Mouse (Mus musculus): ENCODE measurements around the gene 1700016C15Rik. TPM values are rescaled to one million over a fixed set of nuclear protein-coding genes. Genes with fewer than 3 reads are reported as not detected.

The 1700016C15Rik gene
- polyA plus RNA-seq, 1 experiment from 2014 or later = not detected

DNA sequence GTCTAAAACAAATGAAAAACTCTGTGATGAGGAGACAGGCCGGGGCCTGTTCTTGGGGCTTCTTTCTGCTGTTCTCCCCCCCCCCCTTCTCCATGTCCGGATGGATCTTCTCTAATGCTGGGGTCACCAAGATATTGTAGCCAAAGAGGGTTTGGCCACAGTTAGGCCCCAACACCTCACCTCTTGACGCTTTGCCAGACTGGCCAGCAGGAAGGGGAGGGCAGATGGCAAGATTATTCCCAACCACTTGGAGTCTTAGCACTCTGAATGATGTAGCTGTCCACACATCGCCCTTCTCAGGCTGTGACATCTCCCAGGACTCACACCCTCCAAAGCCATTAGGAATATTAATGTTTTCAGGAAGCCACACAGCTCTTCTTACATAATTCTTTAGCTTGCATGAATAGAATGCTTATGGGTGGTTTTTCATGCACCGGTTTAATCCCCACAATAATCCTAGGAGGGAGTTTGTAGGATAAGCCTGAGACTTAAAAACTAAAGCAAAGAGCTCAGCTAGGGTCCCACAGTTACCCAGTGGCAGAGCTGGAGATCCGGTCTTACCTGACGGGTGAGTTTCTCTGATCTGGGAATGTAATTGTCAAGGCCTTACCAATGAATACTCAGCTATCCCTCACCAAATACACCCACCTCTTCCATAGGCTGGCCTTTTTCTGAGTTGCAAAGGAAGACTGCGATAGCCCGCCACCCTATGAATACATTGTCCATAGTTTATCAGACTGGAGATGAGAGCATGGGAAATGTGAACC, 35.9 kb upstream of the 1700016C15Rik start:
- no peak overlapping the region for H3K9ac ChIP-seq (ENCODE audit: low read length)
- H3K27me3 ChIP-seq (ENCODE audit: control insufficient read depth, insufficient read depth, low read length) = no peaks in the 10 kb centered on the region
- H3K36me3 ChIP-seq (ENCODE audit: control insufficient read depth, insufficient read depth, low read length) = no peaks in the 10 kb centered on the region
- H3K27ac ChIP-seq (replicated peaks in 1 of 2; ENCODE audit: control insufficient read depth in 1 of 2, insufficient read depth in 1 of 2, low read depth in 2 of 2, low read length in 2 of 2) = no peak overlapping the region
- peaks cover 3 to 5% of the 10 kb centered on the region in 2 experiments; a peak in 3 of 4 replicates for H3K4me1 ChIP-seq (ENCODE audit: control insufficient read depth in 2 of 2, insufficient read depth in 2 of 2, low read length in 2 of 2)
- no peak overlapping the region for H3K4me2 ChIP-seq (ENCODE audit: low read length)
- 59% methylated on average over 9 of the region's 9 CpGs for WGBS
- ATAC-seq (ENCODE audit: insufficient number of reproducible peaks, insufficient read depth, low FRiP score, low read depth) = 0 out of 2 replicates have a peak, but pooled peaks have one; percentile 47
- H3K9me3 ChIP-seq (ENCODE audit: control insufficient read depth, low read length) = no peaks in the 10 kb centered on the region
- no peak overlapping the region for H3K4me3 ChIP-seq (ENCODE audit: control insufficient read depth in 1 of 2, insufficient read depth in 1 of 2, low read depth in 1 of 2, low read length in 2 of 2)

DNA sequence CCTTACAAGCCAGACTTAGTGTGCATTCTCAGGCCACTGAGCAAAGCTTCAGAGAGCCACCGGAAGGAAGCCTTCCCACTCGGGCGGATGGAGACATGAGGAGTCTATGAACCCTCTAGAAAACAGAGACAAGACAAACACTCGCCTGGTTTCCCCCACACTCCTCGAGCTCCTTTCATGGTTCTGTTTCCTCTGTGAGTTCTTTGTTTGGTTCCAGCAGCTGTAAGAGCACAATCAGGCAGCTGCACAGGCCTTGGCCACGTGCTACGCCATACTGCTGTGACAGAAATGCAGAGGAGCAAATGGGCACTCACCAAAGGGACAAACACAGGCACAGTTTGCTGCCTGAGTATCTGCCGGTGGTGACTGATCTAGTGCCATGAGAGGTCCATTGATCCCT, 29.1 kb upstream of the 1700016C15Rik start:
- ATAC-seq (ENCODE audit: insufficient number of reproducible peaks, insufficient read depth, low FRiP score, low read depth) = no peak
- no peaks in the 10 kb centered on the region for H3K27me3 ChIP-seq (ENCODE audit: control insufficient read depth, insufficient read depth, low read length)
- H3K36me3 ChIP-seq (ENCODE audit: control insufficient read depth, insufficient read depth, low read length) = no peaks in the 10 kb centered on the region
- H3K9me3 ChIP-seq (ENCODE audit: control insufficient read depth, low read length) = no peaks in the 10 kb centered on the region
- H3K9ac ChIP-seq (ENCODE audit: low read length) = no peak overlapping the region
- WGBS = 72% methylated on average over 8 of the region's 8 CpGs
- no peak overlapping the region for H3K4me3 ChIP-seq (ENCODE audit: control insufficient read depth in 1 of 2, insufficient read depth in 1 of 2, low read depth in 1 of 2, low read length in 2 of 2)
- H3K4me1 ChIP-seq (ENCODE audit: control insufficient read depth in 2 of 2, insufficient read depth in 2 of 2, low read length in 2 of 2) = no peaks in the 10 kb centered on the region; a peak in 1 of 4 replicates
- no peak overlapping the region for H3K27ac ChIP-seq (replicated peaks in 1 of 2; ENCODE audit: control insufficient read depth in 1 of 2, insufficient read depth in 1 of 2, low read depth in 2 of 2, low read length in 2 of 2)
- no peak overlapping the region for H3K4me2 ChIP-seq (ENCODE audit: low read length)

DNA sequence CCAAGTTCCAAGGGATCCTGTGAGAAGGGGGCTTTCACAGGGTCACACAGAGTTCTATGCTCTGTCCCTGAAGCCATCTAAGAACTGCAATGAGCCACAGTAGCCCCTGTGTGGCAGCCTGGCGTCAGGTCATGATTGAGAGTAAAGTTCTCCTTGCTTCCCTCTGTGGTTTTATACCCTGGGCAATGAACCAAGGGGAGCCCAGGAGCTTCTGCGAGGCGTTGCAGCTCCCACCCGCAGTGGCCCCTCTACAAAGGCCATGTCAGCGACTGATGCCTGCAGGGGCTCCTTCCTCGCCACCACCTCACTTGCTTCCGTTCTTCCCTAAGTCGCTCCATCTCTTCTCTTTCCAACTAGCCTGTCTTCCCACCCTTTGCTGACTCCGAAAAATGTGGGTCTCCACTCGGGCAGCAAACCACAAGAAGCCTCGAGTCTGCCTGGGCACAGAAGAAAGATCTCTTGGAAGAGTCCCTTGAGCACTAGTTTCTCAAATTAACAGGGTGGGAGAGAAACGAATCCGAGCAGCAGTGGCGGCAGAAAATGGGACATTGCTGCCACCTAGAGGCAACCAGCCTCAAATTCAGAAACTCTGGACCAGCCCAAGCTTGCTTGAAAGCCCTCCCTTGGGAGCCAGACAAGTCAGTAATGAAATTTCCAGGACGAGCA, 27.0 kb upstream of the 1700016C15Rik start:
- H3K4me3 ChIP-seq (ENCODE audit: control insufficient read depth in 1 of 2, insufficient read depth in 1 of 2, low read depth in 1 of 2, low read length in 2 of 2) = peak overlapping the region; percentile 64 to 67
- no peak overlapping the region for H3K27ac ChIP-seq (replicated peaks in 1 of 2; ENCODE audit: control insufficient read depth in 1 of 2, insufficient read depth in 1 of 2, low read depth in 2 of 2, low read length in 2 of 2)
- WGBS = under 1% methylated on average over 15 of the region's 15 CpGs

DNA sequence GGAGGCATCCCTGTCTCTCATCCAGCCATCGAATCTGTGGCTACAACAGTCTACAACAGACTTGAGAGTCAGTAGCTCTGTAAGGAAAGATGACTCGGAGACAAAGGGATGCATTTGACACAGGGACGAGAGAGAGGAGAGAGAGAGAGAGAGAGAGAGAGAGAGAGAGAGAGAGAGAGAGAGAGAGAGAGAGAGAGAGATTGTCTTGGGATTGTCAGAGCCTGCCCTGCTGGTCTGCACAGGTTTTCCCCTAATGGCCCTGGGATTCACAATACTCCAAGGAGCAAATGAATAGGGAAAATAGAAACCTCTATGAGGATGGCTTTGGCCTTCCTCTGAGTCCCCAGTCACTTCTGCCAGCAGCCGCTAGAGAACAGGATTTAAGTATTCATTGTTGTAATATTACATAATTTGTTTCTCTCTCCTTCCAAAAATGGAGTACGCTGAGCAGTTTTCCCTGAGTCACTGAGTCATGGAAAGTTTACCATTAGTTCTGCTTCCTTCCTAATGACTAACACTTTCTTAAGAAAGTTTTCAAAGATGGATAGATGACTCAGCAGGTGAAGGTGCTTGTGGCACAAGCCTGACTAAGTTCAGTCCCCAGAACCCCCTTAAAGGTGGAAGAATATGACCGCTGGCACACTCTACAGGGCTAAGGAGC, 26.3 kb upstream of the 1700016C15Rik start:
- H3K4me2 ChIP-seq (ENCODE audit: low read length) = peak overlapping the region; percentile 99; the same call in 1 of the 2 replicates
- no peak overlapping the region for H3K27ac ChIP-seq (replicated peaks in 1 of 2; ENCODE audit: control insufficient read depth in 1 of 2, insufficient read depth in 1 of 2, low read depth in 2 of 2, low read length in 2 of 2)
- no peak overlapping the region for H3K9ac ChIP-seq (ENCODE audit: low read length)
- ATAC-seq (ENCODE audit: insufficient number of reproducible peaks, insufficient read depth, low FRiP score, low read depth) = no peak
- no peak overlapping the region for H3K4me3 ChIP-seq (ENCODE audit: control insufficient read depth in 1 of 2, insufficient read depth in 1 of 2, low read depth in 1 of 2, low read length in 2 of 2)
- H3K27me3 ChIP-seq (ENCODE audit: control insufficient read depth, insufficient read depth, low read length) = no peaks in the 10 kb centered on the region
- WGBS = 51% methylated on average over 6 of the region's 6 CpGs
- no peaks in the 10 kb centered on the region for H3K36me3 ChIP-seq (ENCODE audit: control insufficient read depth, insufficient read depth, low read length)
- no peaks in the 10 kb centered on the region for H3K9me3 ChIP-seq (ENCODE audit: control insufficient read depth, low read length)
- no peaks in the 10 kb centered on the region; a peak in 1 of 4 replicates for H3K4me1 ChIP-seq (ENCODE audit: control insufficient read depth in 2 of 2, insufficient read depth in 2 of 2, low read length in 2 of 2)

More for the DNA sequence above, 27.0 kb upstream of the 1700016C15Rik start:
- Histone ChIP-seq H3K4me2 (ENCODE audit: low read length) (peak overlapping the region; percentile 99), H3K9me3 (ENCODE audit: control insufficient read depth, low read length) (no peaks in the 10 kb centered on the region), H3K27me3 (ENCODE audit: control insufficient read depth, insufficient read depth, low read length) (no peaks in the 10 kb centered on the region), H3K4me1 (ENCODE audit: control insufficient read depth in 2 of 2, insufficient read depth in 2 of 2, low read length in 2 of 2) (no peaks in the 10 kb centered on the region; a peak in 1 of 4 replicates), H3K9ac (ENCODE audit: low read length) (peak overlapping the region; percentile 74), H3K36me3 (ENCODE audit: control insufficient read depth, insufficient read depth, low read length) (no peaks in the 10 kb centered on the region)
- ATAC-seq (ENCODE audit: insufficient number of reproducible peaks, insufficient read depth, low FRiP score, low read depth) = no peak

DNA sequence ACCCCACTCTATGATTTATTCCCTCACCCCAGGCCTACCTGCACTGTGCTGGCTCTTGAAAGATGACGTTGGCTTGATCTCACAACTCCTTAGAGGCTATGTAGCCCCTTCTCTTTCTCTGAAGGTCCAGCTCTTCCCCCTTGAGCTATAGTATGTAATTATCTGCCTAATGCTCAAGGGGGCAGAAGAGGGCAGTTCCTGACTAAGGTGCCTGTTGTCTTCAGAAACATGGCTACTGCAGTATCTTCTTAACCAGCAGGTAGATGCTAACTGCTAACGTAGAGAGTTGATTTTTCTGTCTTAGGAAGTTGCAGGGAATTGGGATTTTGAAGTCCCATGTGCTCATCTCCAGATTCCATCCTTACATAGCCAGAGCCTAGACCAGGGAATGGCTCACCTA, 24.4 kb upstream of the 1700016C15Rik start:
- H3K36me3 ChIP-seq (ENCODE audit: control insufficient read depth, insufficient read depth, low read length) = no peaks in the 10 kb centered on the region
- no peak overlapping the region for H3K4me2 ChIP-seq (ENCODE audit: low read length)
- no peaks in the 10 kb centered on the region for H3K27me3 ChIP-seq (ENCODE audit: control insufficient read depth, insufficient read depth, low read length)
- H3K9me3 ChIP-seq (ENCODE audit: control insufficient read depth, low read length) = peaks cover 4% of the 10 kb centered on the region; the same call in 1 of the 2 replicates
- 36% methylated on average over 2 of the region's 2 CpGs for WGBS
- no peak overlapping the region for H3K4me3 ChIP-seq (ENCODE audit: control insufficient read depth in 1 of 2, insufficient read depth in 1 of 2, low read depth in 1 of 2, low read length in 2 of 2)
- H3K9ac ChIP-seq (ENCODE audit: low read length) = no peak overlapping the region
- H3K4me1 ChIP-seq (ENCODE audit: control insufficient read depth in 2 of 2, insufficient read depth in 2 of 2, low read length in 2 of 2) = peaks cover 0 to 4% of the 10 kb centered on the region in 2 experiments; a peak in 3 of 4 replicates
- no peak for ATAC-seq (ENCODE audit: insufficient number of reproducible peaks, insufficient read depth, low FRiP score, low read depth)
- no peak overlapping the region for H3K27ac ChIP-seq (replicated peaks in 1 of 2; ENCODE audit: control insufficient read depth in 1 of 2, insufficient read depth in 1 of 2, low read depth in 2 of 2, low read length in 2 of 2)

DNA sequence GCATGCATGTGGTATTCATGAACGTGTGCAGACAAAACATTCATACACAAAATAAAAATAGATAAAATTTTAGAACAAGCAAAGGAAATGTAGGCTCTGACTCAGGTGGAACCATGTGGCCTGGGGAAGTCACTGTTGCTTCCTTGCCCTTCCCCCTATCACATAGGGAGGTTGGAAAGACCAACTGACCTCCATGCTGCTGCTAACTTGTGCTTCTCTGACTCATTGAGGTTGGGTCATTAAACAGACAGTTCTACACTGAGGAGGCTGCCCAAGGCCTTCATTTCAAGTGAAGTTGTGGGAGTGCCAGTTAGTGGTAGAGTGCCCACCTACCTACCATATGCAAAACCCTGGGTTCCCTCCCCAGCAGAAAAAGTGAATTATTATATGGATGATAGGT, 22.0 kb upstream of the 1700016C15Rik start:
- Histone ChIP-seq H3K36me3 (ENCODE audit: control insufficient read depth, insufficient read depth, low read length) (no peaks in the 10 kb centered on the region), H3K9me3 (ENCODE audit: control insufficient read depth, low read length) (peaks cover 9% of the 10 kb centered on the region; the same call in 1 of the 2 replicates), H3K27me3 (ENCODE audit: control insufficient read depth, insufficient read depth, low read length) (no peaks in the 10 kb centered on the region), H3K4me3 (ENCODE audit: control insufficient read depth in 1 of 2, insufficient read depth in 1 of 2, low read depth in 1 of 2, low read length in 2 of 2) (no peak overlapping the region), H3K9ac (ENCODE audit: low read length) (no peak overlapping the region), H3K4me2 (ENCODE audit: low read length) (no peak overlapping the region), H3K27ac (replicated peaks in 1 of 2; ENCODE audit: control insufficient read depth in 1 of 2, insufficient read depth in 1 of 2, low read depth in 2 of 2, low read length in 2 of 2) (no peak overlapping the region), H3K4me1 (ENCODE audit: control insufficient read depth in 2 of 2, insufficient read depth in 2 of 2, low read length in 2 of 2) (peaks cover 0 to 4% of the 10 kb centered on the region in 2 experiments; a peak in 2 of 4 replicates)
- no peak for ATAC-seq (ENCODE audit: insufficient number of reproducible peaks, insufficient read depth, low FRiP score, low read depth)
- 72% methylated on average over 1 of the region's 1 CpGs for WGBS

DNA sequence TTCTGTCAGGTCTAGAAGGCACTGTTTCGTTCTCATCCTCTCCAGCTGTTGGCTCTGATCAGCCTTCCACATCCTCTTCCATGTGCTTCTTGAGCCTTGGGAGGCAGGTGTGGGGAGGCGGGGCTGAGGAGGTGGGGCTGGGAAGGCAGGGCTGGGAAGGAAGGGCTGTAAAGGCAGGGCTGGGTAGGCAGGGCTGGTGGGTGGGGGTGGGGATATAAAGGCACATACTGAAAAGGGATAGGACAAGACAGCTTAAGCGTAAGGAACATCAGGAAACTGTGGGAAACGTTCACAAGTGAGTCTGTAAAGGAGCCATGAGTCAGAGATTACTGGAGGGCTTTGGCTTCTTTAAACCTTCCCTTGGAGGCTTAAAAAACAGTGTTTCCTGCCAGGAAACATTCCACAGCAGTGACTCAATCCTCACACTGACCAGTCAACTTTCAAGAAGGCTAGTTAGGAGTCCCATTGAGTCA, 21.0 kb upstream of the 1700016C15Rik start:
- 35% methylated on average over 4 of the region's 4 CpGs for WGBS
- peak overlapping the region; percentile 53 to 56 for H3K27ac ChIP-seq (replicated peaks in 1 of 2; ENCODE audit: control insufficient read depth in 1 of 2, insufficient read depth in 1 of 2, low read depth in 2 of 2, low read length in 2 of 2)
- H3K4me2 ChIP-seq (ENCODE audit: low read length) = no peak overlapping the region
- no peak overlapping the region for H3K9ac ChIP-seq (ENCODE audit: low read length)
- H3K27me3 ChIP-seq (ENCODE audit: control insufficient read depth, insufficient read depth, low read length) = no peaks in the 10 kb centered on the region
- no peaks in the 10 kb centered on the region for H3K36me3 ChIP-seq (ENCODE audit: control insufficient read depth, insufficient read depth, low read length)
- H3K4me1 ChIP-seq (ENCODE audit: control insufficient read depth in 2 of 2, insufficient read depth in 2 of 2, low read length in 2 of 2) = peaks cover 0 to 4% of the 10 kb centered on the region in 2 experiments; a peak in 2 of 4 replicates
- H3K9me3 ChIP-seq (ENCODE audit: control insufficient read depth, low read length) = peaks cover 9% of the 10 kb centered on the region; the same call in 1 of the 2 replicates
- no peak overlapping the region for H3K4me3 ChIP-seq (ENCODE audit: control insufficient read depth in 1 of 2, insufficient read depth in 1 of 2, low read depth in 1 of 2, low read length in 2 of 2)
- peak; percentile 69 for ATAC-seq (ENCODE audit: insufficient number of reproducible peaks, insufficient read depth, low FRiP score, low read depth)

All from heart, embryonic 14.5 days (tissue).